Mouse (Mus musculus): ENCODE data around the gene 3110009E18Rik. TPM values are rescaled to one million over a fixed set of nuclear protein-coding genes. Genes with fewer than 3 reads are reported as not detected.

Gene 3110009E18Rik
- polyA plus RNA-seq, 1 experiment from 2014 or later: 22.2 TPM

GRCm38 (mm10) chr1:120232170-120232569, 111.2 kb downstream of the 3110009E18Rik start:
- no peak overlapping the region for H3K4me3 ChIP-seq (ENCODE audit: low read length)
- H3K36me3 ChIP-seq (ENCODE audit: control insufficient read depth, insufficient read depth, low read length): no peaks in the 10 kb centered on the region
- H3K27me3 ChIP-seq (ENCODE audit: control insufficient read depth, insufficient read depth, low read length): no peaks in the 10 kb centered on the region; the same call in 1 of the 2 replicates
- H3K4me1 ChIP-seq (ENCODE audit: control insufficient read depth, insufficient read depth, low read length): no peaks in the 10 kb centered on the region
- H3K9me3 ChIP-seq (ENCODE audit: control insufficient read depth, low read length): no peaks in the 10 kb centered on the region
- H3K27ac ChIP-seq (ENCODE audit: low read depth, low read length): no peak overlapping the region
- 81% methylated on average over 6 of the region's 6 CpGs for WGBS
- H3K9ac ChIP-seq (ENCODE audit: low read depth, low read length): no peak overlapping the region
- ATAC-seq (ENCODE audit: low FRiP score, low TSS enrichment): no peak
- no peak overlapping the region for H3K4me2 ChIP-seq (replicated peaks; ENCODE audit: low read depth, low read length)

GRCm38 (mm10) chr1:120235631-120236215, 114.7 kb downstream of the 3110009E18Rik start:
- Histone ChIP-seq H3K27me3 (ENCODE audit: control insufficient read depth, insufficient read depth, low read length) (no peaks in the 10 kb centered on the region; the same call in 1 of the 2 replicates), H3K27ac (ENCODE audit: low read depth, low read length) (no peak overlapping the region), H3K4me1 (ENCODE audit: control insufficient read depth, insufficient read depth, low read length) (no peaks in the 10 kb centered on the region), H3K4me3 (ENCODE audit: low read length) (no peak overlapping the region), H3K4me2 (replicated peaks; ENCODE audit: low read depth, low read length) (no peak overlapping the region), H3K36me3 (ENCODE audit: control insufficient read depth, insufficient read depth, low read length) (no peaks in the 10 kb centered on the region), H3K9me3 (ENCODE audit: control insufficient read depth, low read length) (no peaks in the 10 kb centered on the region), H3K9ac (ENCODE audit: low read depth, low read length) (no peak overlapping the region)
- ATAC-seq (ENCODE audit: low FRiP score, low TSS enrichment): no peak
- 82% methylated on average over 6 of the region's 6 CpGs for WGBS

GRCm38 (mm10) chr1:120236424-120236823, 115.4 kb downstream of the 3110009E18Rik start:
- no peak overlapping the region for H3K4me3 ChIP-seq (ENCODE audit: low read length)
- no peaks in the 10 kb centered on the region for H3K4me1 ChIP-seq (ENCODE audit: control insufficient read depth, insufficient read depth, low read length)
- no peak overlapping the region for H3K9ac ChIP-seq (ENCODE audit: low read depth, low read length)
- no peaks in the 10 kb centered on the region for H3K36me3 ChIP-seq (ENCODE audit: control insufficient read depth, insufficient read depth, low read length)
- no peak overlapping the region for H3K27ac ChIP-seq (ENCODE audit: low read depth, low read length)
- ATAC-seq (ENCODE audit: low FRiP score, low TSS enrichment): no peak
- whole genome bisulfite sequencing: 87% methylated on average over 14 of the region's 14 CpGs
- H3K4me2 ChIP-seq (replicated peaks; ENCODE audit: low read depth, low read length): no peak overlapping the region
- no peaks in the 10 kb centered on the region; the same call in 1 of the 2 replicates for H3K27me3 ChIP-seq (ENCODE audit: control insufficient read depth, insufficient read depth, low read length)
- H3K9me3 ChIP-seq (ENCODE audit: control insufficient read depth, low read length): no peaks in the 10 kb centered on the region

- Histone ChIP-seq H3K9me3 (ENCODE audit: control insufficient read depth, low read length) (no peaks in the 10 kb centered on the region), H3K4me1 (ENCODE audit: control insufficient read depth, insufficient read depth, low read length) (no peaks in the 10 kb centered on the region), H3K27me3 (ENCODE audit: control insufficient read depth, insufficient read depth, low read length) (no peaks in the 10 kb centered on the region; the same call in 1 of the 2 replicates), H3K27ac (ENCODE audit: low read depth, low read length) (no peak overlapping the region), H3K9ac (ENCODE audit: low read depth, low read length) (no peak overlapping the region), H3K36me3 (ENCODE audit: control insufficient read depth, insufficient read depth, low read length) (no peaks in the 10 kb centered on the region), H3K4me3 (ENCODE audit: low read length) (no peak overlapping the region), H3K4me2 (replicated peaks; ENCODE audit: low read depth, low read length) (no peak overlapping the region)
- WGBS: 94% methylated on average over 1 of the region's 1 CpGs
- ATAC-seq (ENCODE audit: low FRiP score, low TSS enrichment): no peak
Observed at GRCm38 (mm10) chr1:120237068-120237467, 116.1 kb downstream of the 3110009E18Rik start.

Other genes starting within 250 kb of the 3110009E18Rik start
- gene Tmem177, start 208.0 kb upstream of the 3110009E18Rik start, polyA plus RNA-seq (2014; fragmentation: Nextera tagmentation; extraction: Ambion mirVana): 4.6 and 7.4 TPM in 2 replicates
- 0.21 and 0.35 TPM in 2 replicates for gene Cfap221, start 124.0 kb upstream of the 3110009E18Rik start, polyA plus RNA-seq (2014; fragmentation: Nextera tagmentation; extraction: Ambion mirVana)
- gene Sctr, start 114.3 kb upstream of the 3110009E18Rik start, polyA plus RNA-seq (2014; fragmentation: Nextera tagmentation; extraction: Ambion mirVana): 0.34 and 0.40 TPM in 2 replicates
- gene Tmem37, start 47.1 kb upstream of the 3110009E18Rik start, polyA plus RNA-seq (2014; fragmentation: Nextera tagmentation; extraction: Ambion mirVana): 40.5 and 44.1 TPM in 2 replicates
- gene Dbi, start 109 bp upstream of the 3110009E18Rik start, polyA plus RNA-seq (2014; fragmentation: Nextera tagmentation; extraction: Ambion mirVana): 571 and 767 TPM in 2 replicates
- gene Steap3, start 151.5 kb downstream of the 3110009E18Rik start, polyA plus RNA-seq (2014; fragmentation: Nextera tagmentation; extraction: Ambion mirVana): 2.1 and 2.2 TPM in 2 replicates
- not detected in 2 replicates for gene C1ql2, start 219.4 kb downstream of the 3110009E18Rik start, polyA plus RNA-seq (2014; fragmentation: Nextera tagmentation; extraction: Ambion mirVana)

Measured in kidney, embryonic 14.5 days (tissue).